Mouse (Mus musculus) liver, embryonic 14.5 days (tissue): ENCODE results near the gene Tmem8.

Experiments
- CTCF ChIP-seq: IDR thresholded peaks from 2 replicates; pipeline ENCODE4 v1.5.1; 2016; ENCODE audit warnings: antibody characterized with exemption, low read depth, control low read depth
- EP300 ChIP-seq: IDR thresholded peaks from 2 replicates; pipeline ENCODE4 v1.6.1; 2016; ENCODE audit warnings: antibody characterized with exemption, low read depth

DNA sequence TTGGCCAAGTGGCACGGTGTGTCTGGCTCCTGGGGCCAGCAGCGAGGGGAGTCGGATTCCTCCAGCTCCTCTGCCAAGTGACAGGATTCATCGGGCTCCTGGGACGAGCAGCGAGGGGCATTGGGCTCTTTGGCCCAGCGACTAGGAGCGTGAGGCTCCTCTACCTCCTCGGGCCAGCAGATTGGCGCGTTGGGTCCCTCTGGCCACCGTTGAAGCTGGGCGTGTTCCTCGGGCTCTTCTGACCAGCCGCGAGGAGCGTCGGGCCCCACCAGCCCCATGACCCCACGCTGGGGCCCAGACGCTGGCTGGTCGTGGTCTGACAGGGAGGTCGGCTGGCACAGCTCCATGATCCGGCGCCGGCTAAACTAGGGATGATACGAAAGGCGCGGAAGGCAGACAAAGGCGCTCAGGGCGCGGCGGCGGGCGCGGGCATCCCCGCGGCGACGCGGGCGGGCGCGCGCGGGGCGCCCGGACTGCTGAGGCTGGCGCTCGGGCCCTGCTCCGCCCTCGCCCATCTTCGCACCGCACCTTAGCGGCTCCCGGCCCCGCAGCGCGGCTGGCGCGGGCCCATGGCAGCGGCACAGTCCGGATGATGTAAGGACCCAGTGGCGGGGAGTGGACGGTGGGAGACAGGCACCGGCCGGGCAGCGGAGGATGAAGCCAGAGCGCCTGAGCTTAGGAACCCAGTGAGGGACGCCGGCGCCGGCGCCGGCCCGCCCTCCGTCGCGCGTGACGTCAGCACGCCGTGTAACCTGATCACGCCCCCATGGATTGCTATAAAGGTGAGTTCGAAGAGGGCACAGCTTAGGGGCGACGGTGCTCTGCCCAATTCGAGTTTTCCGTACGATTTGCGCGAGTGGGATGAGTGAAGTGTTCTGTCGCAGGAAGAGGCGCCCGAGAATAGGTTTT lies 44.0 kb upstream of the Tmem8 start, which contains the start of gene Rab11fip3:
- no peak for TF ChIP-seq CTCF
- no peak for TF ChIP-seq EP300
